Mouse (Mus musculus): ENCODE measurements around the gene Cux1.

Cux1 gene

GRCm38 (mm10) chr5:136420342-136420741 is 146.9 kb downstream of the Cux1 start:
- no peak for DNase-seq

- DNase-seq = no peak
Measured at GRCm38 (mm10) chr5:136417891-136418290, 149.4 kb downstream of the Cux1 start.

- no peak for DNase-seq
Measured at GRCm38 (mm10) chr5:136414479-136414878, 152.8 kb downstream of the Cux1 start.

GRCm38 (mm10) chr5:136410681-136411181 is 156.6 kb downstream of the Cux1 start:
- no peak for DNase-seq

- no peak for DNase-seq
Measured at GRCm38 (mm10) chr5:136406357-136406756, 160.9 kb downstream of the Cux1 start.

- peak; percentile 70 for DNase-seq
Measured at GRCm38 (mm10) chr5:136403565-136403961, 163.7 kb downstream of the Cux1 start.

GRCm38 (mm10) chr5:136402622-136403564 is 164.4 kb downstream of the Cux1 start:
- no peak for DNase-seq

- no peak for DNase-seq
Measured at GRCm38 (mm10) chr5:136398706-136399105, 168.6 kb downstream of the Cux1 start.

- no peak for DNase-seq
Measured at GRCm38 (mm10) chr5:136396699-136397098, 170.6 kb downstream of the Cux1 start.

GRCm38 (mm10) chr5:136396256-136396655 is 171.0 kb downstream of the Cux1 start:
- DNase-seq = peak; percentile 52

GRCm38 (mm10) chr5:136395600-136396195 is 171.6 kb downstream of the Cux1 start:
- no peak for DNase-seq

GRCm38 (mm10) chr5:136394517-136395212 is 172.6 kb downstream of the Cux1 start:
- DNase-seq = peak; percentile 37

GRCm38 (mm10) chr5:136393621-136394020 is 173.7 kb downstream of the Cux1 start:
- no peak for DNase-seq

GRCm38 (mm10) chr5:136386757-136387156 is 180.5 kb downstream of the Cux1 start:
- no peak for DNase-seq

- no peak for DNase-seq
Measured at GRCm38 (mm10) chr5:136385161-136385560, 182.1 kb downstream of the Cux1 start.

- DNase-seq = peak; percentile 32
Measured at GRCm38 (mm10) chr5:136382261-136383005, 184.9 kb downstream of the Cux1 start.

GRCm38 (mm10) chr5:136379405-136379804 is 187.9 kb downstream of the Cux1 start:
- no peak for DNase-seq

- no peak for DNase-seq
Measured at GRCm38 (mm10) chr5:136377101-136377500, 190.2 kb downstream of the Cux1 start.

GRCm38 (mm10) chr5:136375350-136375749 is 191.9 kb downstream of the Cux1 start:
- no peak for DNase-seq

- no peak for DNase-seq
Measured at GRCm38 (mm10) chr5:136372276-136372675, 195.0 kb downstream of the Cux1 start.

GRCm38 (mm10) chr5:136363421-136363820 is 203.9 kb downstream of the Cux1 start:
- DNase-seq = no peak

- DNase-seq = no peak
Measured at GRCm38 (mm10) chr5:136362473-136363230, 204.6 kb downstream of the Cux1 start.

Data from lung, postnatal 14 days (tissue).